Mouse (Mus musculus): ENCODE data around the gene Crls1.
A peak's percentile ranks its signal among the peaks of the same experiment; 100 is the strongest.

Crls1 gene

DNA sequence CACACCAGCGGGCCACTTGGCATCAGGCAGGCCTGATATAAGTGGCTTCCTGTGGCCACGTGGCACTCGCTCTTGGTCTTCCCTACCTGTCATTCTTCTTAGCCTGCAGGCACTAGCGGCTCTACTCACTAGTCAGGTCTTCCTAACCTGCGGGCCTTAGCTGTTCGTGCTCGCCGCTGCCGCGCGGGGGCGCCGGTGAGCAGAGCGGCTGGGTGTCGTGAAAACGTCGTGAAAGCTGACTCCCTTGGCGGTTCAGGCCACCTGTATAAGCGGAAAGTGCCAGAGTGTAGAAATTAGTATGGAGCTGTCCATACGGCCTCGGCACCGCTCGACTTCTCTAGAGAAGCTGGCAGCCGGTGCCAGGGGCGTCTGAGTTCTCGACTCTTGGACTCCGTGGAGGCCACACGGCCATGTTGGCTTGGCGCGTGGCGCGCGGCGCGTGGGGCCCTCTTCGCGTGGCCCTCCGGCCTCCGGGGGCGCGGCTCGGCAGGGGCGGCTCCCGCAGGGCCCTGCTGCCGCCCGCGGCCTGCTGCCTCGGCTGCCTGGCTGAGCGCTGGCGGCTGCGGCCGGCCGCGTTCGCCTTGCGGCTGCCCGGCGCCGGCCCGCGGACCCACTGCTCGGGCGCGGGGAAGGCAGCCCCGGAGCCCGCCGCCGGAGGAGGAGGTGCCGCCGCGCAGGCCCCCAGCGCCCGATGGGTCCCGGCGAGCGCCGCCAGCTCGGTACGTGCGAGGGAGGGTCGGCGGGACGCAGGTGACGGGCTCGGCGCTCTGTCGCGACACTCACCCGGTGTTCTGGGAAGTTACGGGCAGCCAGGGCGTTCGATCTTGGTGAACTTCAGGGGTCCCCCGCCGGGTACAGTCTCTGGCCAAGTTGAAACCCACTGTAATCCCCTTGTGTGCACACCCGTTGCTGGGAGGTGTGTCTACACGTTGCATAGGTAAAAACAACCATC, at the start of gene Crls1:
Crls1 (plus strand) TSS at position 260 of the 952 bp plus-strand sequence.
- peak; percentile 89 for DNase-seq (ENCODE audit: low read depth, low spot score)

DNA sequence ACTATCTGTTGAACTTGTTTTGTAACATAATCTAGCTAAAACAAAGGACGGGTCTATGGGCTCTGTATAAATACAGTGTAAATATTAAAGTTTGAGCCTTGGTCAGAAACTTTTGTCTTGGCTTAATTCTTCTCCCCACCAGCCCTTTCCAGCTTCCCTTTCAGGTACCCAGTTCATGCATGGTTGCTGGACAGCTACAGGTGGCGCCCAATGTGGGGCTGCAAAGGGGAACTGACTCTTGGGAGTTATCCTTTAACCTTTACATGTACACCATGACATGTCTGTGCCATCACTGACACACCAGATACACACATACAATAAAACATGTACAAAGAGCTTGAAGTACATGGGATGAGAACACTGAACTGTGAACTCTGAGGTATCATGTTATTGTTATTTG, 43.5 kb upstream of the Crls1 start:
- no peak for DNase-seq (ENCODE audit: low read depth, low spot score)

DNA sequence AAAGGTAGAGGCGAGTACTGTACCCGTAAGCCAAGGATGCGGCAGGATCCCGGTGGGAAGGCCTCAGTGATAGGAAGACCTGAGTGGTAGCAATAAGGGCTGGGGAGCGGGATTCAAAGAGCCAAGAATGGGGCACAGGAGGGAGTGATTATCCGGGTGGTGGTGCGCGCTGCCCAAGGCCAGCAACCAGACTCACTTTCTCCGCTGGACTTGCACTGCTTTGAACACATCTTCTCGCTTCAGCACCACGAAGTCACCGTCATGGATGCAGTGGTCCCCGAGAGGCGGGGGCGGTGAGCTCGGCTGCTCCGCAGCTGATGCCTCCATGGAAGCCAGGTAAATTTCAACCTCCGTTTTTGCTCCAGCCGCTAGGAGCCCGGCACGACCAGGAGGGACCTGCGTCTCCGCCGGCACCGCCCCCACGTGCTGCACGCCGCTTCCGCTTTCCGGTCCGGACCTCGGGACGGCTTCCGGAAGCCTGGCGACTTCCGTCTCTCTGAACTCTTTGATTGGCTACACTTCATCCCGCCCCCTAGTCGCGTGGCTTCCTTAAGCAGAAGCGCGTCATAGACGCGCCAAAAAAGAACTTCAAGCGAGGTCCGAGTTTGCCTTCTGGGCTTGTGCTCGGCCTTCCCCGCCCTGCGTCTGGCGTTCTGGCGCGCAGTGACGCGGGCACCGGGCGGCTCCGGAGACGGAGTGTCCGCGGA, 30.7 kb upstream of the Crls1 start, which contains the start of the genes Trmt6 and Mcm8:
Trmt6 (minus strand) TSS at position 448 of the 707 bp plus-strand sequence.
Mcm8 (plus strand) TSS at position 534 of the 707 bp plus-strand sequence.
- peak; percentile 93 for DNase-seq (ENCODE audit: low read depth, low spot score)

DNA sequence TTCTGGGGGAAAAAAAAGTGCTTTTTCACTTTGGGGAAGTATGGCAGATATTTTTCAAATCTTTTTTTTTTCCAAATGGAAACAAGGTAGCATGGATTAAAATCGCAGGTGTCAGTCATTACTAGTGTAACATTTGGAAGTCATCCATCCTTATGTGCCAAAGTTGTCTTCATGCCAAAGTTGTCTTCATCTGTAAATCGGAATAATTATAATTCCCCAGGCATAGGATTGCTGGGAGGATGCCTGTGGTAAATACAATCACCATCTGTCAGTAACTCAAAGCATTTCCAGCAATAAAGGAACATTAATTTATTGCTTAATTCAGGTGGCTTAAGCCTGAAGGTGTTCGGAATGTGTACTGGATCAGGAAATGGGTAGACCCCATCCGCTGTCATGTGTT, 5.4 kb upstream of the Crls1 start:
- DNase-seq (ENCODE audit: low read depth, low spot score) = no peak

DNA sequence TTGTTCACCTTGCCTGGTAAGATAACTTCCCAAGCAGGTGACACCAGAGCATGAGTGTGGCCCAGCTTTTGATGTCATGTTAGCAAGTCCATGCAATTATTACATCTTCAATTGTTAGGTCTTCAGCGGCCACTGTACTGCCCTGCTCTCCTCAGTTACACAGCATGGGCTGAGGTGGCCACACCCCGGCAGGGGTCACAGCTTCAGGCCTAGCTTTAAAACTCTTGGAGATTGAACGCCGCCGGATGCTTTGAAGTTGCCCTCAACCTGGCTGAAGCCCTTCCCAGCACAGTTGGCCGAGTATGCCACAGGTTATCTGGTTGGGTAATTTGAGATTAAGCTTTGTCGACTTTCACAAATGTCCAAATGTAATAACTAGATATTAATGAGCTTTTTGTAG, 1.1 kb downstream of the Crls1 start:
- no peak for DNase-seq (ENCODE audit: low read depth, low spot score)

DNA sequence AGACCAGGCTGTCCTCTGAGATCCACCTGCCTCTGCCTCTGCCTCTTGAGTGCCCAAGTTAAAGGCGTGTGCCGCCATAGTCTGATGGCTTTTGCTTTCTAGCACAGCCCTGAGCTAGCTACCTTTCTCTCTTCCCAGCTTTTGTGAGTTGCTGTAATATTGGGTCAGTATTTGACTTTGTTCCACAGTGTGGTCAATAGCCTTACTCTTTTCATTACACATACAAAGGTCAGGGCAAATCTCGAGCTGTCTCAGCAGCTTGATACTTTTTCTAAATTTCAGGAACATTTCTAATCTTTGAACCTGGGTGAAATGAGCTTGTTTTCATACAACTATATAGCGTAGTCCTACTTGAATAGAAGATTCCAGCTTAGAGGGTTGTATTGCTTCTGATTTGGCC, 1.9 kb downstream of the Crls1 start:
- no peak for DNase-seq (ENCODE audit: low read depth, low spot score)

DNA sequence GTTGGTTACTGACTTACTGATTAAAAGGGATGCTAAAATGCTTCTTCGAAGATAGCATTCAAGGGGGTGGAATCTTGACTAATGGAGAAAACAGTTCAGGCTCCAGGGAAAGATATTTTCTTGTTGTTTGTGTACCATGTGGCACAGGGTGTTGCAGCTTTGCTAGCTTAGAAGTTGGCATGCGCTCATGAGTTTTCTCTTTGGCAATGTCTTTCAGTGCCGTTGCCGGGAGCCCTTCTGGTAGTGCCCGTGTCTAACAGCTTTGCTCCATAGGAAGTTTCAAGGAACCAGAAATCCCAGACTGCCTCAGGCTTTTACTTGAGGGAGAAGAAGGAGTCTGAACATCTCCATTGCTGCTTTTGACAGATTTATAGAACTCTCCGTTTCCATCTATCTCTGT, 2.7 kb downstream of the Crls1 start:
- no peak for DNase-seq (ENCODE audit: low read depth, low spot score)

DNA sequence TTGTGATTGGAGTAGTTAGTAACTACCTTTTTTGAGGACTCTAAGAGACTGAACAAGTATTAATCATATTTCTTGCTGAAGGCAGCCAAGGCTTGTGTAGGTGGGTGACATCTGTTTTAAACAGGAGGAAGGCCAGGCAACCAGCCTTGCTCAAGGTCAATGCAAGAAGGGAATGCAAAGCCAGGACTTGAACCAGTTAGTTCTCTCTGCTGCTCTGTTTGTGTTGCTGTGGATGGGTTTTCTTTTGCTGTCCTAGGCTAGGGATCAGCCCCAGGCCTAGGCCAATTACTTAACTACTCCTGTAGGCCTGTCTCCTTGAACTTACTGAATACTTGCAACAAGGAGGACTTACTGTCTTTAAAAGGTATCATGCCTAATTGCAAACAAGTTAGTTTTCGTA, 6.6 kb downstream of the Crls1 start:
- no peak for DNase-seq (ENCODE audit: low read depth, low spot score)

DNA sequence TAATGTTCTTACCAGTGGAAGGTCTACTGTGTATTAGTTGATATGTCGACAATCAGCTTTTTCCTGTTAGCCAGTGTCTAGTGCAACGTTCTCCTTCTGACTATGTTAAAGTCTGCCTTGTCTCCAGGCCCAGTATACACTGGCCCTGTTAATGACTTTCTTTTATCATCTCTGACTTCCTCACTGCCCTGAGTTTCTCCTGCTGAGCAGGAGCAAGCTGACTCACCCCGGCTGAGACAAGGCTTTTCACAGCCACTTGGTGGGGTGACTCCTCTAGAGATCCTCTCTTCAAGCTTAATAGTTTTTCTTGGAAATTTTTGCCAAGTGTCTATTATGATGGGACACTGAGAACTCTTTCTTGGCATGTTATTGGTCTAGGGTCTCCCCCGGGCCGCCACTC, 9.9 kb downstream of the Crls1 start:
- DNase-seq (ENCODE audit: low read depth, low spot score) = no peak

DNA sequence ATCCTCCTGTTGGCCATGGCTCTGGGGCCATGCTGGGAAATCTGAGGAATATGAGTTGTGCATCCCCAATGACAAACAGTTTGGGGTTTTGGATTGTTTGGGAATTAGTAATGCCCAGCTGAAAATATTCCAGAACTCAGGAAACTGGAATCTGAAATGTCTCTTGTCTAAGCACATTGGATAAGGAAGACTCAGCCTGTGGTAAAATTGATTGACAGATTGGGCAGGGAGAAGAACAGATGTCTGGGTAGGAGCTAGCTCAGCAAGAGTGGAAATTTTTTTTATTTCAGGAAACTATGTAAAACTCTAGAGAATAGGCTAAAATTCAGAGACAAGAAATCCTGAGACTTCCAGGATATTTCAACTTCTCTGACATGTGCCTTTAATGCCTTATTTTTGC, 14.0 kb downstream of the Crls1 start:
- no peak for DNase-seq (ENCODE audit: low read depth, low spot score)

DNA sequence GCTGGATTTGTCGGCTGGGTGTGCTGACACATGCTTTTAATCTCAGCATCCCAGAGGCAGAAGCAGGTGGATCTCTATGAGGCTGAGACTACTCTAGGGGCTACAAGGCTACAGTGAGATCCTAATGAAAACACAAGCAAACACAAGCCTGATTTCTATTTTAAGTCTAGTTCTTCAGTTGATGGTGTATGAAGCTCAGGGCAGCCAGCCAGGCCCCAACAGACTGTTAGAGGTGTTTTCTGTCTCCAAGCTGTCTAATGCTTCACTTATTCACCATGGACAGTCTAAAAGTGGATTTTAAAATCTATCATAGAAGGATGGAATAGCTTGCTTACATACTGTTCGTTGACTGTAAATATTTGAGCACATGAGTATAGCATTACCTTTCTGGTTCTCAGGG, 15.0 kb downstream of the Crls1 start:
- no peak for DNase-seq (ENCODE audit: low read depth, low spot score)

DNA sequence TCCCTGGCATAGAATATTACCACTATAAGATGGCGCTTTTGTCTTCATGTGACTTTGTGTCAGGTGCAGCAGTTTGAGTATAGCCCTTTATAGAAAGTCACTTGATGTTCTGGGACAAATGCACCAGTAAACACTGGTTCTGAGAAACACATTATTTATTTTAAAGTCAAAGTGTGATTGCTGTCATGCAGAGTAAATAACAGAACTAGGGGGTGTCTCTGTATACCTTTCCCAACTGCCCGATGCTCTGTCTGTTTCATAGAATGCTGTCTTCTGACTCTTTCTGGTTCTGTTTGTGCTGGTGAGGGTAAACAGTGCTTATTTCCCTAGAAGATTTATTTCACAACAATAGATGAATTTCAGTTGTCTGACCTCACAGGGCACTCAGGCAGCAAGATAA, 16.9 kb downstream of the Crls1 start:
- DNase-seq (ENCODE audit: low read depth, low spot score) = no peak

DNA sequence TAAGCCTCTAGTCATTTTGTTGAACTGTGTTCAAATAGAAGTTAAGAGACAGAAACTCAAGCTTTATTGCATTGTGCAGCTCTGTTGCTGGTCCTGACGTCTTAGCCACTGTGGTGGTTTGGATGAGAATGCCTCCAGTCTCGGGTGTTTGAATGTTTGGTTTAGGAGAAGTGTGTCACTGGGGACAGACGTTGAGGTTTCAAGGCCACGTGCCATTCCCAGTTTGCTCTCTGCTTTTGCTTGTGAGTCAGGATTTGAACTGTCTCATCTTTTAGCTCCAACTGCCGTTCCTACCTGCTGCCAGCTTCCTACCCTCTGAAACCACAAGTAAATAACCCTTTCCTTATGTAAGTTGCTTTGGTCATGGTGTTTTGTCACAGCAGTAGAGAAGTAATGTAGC, 21.1 kb downstream of the Crls1 start:
- DNase-seq (ENCODE audit: low read depth, low spot score) = no peak

DNA sequence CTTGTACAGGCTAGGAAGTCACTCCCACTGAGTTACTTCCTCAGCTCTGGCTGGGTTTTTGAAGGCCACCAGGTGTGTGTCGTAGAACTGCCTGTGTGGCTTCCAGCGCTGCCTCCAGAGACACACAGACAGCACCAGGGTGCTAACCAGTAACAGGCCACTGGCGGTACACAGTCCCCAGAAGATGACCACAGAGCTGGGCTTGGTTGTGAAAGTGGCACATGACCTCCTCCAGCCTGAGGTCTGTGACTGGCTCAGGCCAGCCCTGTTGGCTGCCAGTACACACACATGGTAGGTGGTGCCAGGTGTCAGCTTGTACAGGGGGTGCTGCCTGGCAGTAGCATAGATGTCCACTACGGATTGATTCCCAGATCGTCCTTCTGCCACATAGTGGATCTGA, 23.2 kb downstream of the Crls1 start:
- no peak for DNase-seq (ENCODE audit: low read depth, low spot score)

DNA sequence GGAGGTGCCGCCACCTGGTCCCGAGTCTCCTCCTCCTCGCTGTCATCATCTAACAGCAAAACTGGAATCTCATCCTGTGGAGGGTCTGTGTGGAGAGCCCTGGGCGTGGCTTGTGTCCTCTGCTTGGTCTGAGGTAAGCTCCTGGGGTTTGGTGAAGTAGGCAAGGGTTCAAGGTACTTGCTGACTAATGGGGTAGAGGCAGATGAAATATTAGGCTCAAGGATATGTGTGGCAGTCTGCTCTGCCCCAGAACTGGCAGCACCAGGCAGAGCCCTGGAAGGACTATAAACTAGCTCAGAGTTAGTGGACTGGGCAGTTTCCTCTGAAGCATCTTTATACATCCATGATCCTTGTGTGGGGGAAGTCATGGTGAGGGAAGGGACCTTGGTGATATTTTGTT, 23.8 kb downstream of the Crls1 start:
- DNase-seq (ENCODE audit: low read depth, low spot score) = no peak

DNA sequence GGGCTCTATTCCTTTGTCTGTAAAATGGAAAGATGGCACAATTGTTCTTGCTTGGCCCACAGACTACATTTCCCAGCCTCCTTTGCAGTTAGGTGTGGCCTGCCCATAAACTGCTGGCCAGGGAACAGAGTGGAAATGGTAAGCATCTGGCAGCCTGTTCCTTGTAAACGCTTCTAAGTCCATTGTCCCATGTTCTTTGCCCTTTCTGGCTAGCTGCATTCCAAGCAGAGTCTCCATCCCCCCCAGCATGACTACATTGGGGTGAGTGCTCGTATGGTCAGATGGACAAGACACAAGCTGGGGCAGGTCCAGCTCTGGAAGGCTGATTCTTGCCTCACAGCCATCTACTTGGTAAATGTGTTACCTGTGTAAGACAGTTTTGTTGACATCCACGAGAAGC, 25.2 kb downstream of the Crls1 start:
- no peak for DNase-seq (ENCODE audit: low read depth, low spot score)

DNA sequence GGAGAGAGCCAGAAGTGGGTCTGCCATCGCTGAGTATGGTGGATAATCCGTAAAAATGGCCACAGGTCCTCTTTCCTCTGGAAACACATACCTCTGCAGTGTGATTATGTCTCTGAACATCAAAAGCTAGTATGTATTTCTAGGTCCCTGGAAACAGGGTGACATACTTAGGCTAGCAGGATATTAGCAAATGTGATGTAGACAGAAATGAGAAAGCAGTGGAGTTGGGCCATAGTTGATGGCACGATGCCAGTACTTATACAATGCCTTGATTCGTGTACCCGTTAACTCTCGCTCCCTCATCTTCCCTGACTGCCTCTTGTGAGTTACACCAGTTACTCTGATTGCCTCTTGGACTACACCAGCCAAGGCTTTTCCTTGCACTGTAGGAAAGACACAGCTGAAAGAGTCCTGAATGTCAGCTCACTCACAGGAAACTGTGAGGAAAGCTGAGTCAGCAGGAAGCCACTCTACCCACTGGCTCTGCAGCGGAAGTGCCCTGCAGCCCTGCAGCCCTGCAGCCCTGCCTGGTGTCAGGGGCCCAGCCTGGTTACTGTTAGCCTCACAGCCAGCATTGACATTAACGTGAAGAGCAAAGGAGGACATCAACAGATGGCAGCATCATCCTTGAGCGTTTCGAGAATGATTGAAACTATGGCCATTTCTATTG, 27.3 kb downstream of the Crls1 start:
- DNase-seq (ENCODE audit: low read depth, low spot score) = no peak

DNA sequence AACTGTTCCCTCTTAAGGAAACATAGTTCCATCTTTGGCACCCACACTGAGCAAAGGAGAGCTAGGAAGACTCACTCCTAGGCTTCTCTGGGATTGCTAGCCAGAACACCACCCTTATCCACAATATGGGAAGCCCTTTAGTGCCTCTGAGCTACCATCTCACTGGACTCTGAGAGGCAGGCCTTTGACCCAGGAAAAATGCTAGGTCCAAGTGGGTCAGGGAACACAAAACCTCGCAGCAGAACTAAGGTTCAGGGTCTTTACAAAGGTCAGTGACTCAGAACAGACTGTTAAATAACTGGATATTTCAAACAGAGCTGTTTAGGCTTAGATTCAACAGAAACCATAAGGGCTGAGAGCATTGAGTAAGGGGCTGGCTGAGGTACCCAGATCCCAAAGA, 30.5 kb downstream of the Crls1 start:
- DNase-seq (ENCODE audit: low read depth, low spot score) = no peak

DNA sequence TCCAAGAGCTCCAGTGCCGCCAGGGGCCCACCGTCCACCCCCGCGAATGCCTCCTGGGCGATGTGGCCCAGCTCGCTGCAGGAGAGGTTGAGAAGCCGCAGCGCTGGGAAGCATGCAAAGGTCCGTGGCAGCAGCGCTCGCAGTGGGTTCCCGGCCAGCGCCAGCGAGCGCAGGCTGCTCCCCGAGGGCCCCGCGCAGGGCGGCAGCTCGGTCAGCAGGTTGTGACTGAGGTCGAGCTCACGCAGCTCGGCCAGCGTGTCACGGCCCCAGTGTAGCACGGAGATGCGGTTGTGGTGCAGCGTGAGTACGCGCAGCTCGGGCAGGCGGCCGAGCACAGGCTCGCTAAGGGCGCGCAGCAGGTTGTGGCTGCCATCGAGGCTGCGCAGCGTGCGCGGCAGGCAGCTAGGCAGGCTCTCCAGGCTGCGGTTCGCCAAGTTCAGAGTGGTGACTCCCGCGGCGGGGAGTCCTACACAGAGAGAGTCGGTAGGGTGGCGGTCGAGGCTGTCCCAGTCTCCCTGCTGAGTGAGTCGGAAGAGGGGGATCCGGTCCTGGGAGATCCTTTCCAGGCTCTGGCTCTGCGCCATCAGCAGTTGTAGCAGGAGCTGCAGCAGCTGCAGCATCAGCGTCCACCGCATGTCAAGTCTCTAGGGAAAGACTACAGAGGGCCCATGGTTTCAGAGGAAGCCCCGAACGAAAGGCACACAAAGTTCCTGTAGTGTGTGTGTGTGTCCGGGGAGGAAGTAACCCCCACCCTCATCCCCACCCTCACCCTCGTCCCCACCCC, 33.0 kb downstream of the Crls1 start:
- no peak for DNase-seq (ENCODE audit: low read depth, low spot score)

DNA sequence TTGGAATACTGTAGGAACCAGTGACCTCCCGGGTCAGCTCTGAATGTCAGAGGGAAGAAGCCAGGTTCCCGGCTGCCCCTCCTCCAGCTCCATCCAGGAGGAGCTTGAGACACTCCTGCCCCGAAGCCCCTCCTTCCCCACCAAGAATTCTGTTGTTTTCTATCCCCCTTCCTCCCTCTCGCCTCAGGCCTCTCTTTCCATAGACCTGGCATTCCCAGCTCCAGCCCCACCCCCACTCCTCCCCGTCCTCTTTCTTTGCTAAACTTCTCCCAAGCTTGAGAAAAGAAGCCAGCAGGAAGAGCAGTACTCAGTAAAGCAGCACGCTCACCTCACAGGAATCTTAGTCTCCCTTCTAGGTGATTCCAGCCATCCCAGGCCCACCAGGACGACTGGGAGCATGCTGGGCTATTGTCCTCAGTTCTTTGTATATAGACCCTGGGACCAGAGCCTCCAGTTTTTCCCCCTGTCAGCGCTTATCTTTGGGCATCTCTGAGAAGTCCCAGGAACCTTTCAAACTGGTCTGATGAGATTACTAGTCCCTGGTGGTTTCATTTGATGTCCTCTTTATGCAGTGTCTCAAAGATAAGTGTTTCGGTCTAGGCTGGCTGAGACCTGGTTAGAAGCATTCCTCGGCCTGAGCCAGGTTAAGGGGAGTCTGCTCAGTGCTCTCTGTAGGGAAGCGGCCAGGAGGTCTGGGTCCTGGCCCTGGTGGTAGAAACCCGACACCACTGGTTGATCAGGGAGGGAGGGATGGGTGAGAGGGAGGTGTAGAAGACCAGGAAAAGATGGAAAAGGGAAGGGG, 34.6 kb downstream of the Crls1 start, which contains the start of gene Lrrn4:
Lrrn4 (minus strand) TSS at position 48 of the 802 bp plus-strand sequence.
- no peak for DNase-seq (ENCODE audit: low read depth, low spot score)

All from skeletal muscle tissue, adult 2 months (tissue).